Mouse (Mus musculus): ENCODE results near the gene Bhmt2. TPM values are rescaled to one million over a fixed set of nuclear protein-coding genes. Genes with fewer than 3 reads are reported as not detected.

Bhmt2 gene
- polyA plus RNA-seq, 1 experiment from 2014 or later, result not detected

DNA sequence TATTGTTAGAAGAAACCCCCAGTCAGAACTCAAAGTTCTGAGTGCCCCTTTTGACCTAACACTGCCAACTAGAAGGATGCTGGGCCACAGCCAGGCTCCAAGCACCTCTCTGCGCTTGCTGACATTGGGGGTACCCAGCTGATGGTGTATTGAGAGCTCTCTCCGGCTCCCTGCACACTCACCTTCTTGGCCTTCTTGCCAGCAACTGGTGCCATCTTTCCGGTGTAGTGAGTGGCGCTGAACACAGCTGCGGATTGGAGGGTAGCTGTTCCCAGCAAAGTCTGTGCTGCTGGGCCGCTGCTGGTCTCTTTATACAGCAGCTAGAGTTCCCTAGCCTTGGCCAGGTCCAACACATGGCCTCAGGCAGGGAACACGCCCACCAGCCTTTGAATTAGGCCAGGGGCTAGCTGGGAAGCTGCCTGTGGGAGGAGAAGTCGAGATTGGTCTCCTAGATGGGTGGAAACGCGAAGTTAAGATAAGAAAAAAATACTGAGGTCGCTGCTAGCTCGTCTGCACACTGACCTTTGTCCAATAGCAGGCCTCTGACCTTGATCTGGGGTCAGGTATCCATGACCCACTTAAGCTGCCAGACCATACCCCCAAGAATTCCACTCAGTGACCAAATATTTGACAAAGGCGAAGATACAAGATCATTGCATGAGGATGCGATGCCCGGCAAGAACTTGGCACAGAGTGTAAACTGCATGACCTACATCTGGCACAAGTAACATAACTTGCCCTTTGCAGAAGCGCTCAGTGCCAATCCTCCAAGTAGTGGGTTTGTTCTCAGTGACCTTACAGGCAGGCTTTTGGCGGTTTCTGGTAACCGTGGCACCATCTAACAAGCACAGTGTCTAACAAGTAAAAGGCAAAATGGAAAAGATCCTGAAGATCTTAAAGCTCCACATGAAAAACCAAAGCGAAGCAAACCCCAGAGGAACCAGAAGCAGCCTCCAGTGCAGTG, 36.5 kb downstream of the Bhmt2 start, which contains the start of gene Bhmt:
Gene Bhmt (minus strand): TSS at position 680 of the 964 bp plus-strand sequence.
- H3K27ac ChIP-seq, result no peak within 1 kb of the TSS
- ATAC-seq (ENCODE audit: borderline replicate concordance, extremely low read depth, low FRiP score, low TSS enrichment), result no peak
- H3K4me1 ChIP-seq, result no peaks in the 10 kb centered on the region
- no peak within 1 kb of the TSS for H3K9ac ChIP-seq
- 59% methylated on average over 19 of the region's 19 CpGs for WGBS
- no peak within 1 kb of the TSS for H3K4me3 ChIP-seq
- no peaks in the 10 kb centered on the region for H3K36me3 ChIP-seq
- H3K9me3 ChIP-seq, result no peaks in the 10 kb centered on the region
- H3K27me3 ChIP-seq, result no peaks in the 10 kb centered on the region
- no peak within 1 kb of the TSS for H3K4me2 ChIP-seq

DNA sequence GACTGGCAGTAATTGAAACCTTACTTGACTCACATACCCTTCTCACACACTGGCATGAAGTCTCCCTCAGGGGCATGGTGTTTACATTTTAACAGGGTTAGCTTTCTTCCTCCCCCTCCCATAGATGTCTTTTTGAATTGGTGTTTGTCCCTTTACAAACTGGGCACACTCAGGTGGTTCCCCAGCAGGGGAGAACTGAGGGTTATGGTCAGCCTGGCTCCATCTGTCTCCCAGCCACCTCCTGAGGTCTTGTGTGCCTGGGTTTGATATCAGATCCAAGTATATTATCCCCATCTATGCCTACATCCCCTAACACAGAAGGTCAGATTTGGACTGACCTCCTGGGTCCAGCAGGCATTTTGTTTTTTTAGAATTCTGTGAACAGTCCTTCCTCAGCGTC, 37.5 kb downstream of the Bhmt2 start:
- Histone ChIP-seq H3K36me3 (no peaks in the 10 kb centered on the region), H3K4me1 (no peaks in the 10 kb centered on the region), H3K9ac (no peak overlapping the region), H3K4me3 (no peak overlapping the region), H3K4me2 (no peak overlapping the region), H3K27me3 (no peaks in the 10 kb centered on the region), H3K27ac (no peak overlapping the region), H3K9me3 (no peaks in the 10 kb centered on the region)
- WGBS, result 70% methylated on average over 1 of the region's 1 CpGs
- no peak for ATAC-seq (ENCODE audit: borderline replicate concordance, extremely low read depth, low FRiP score, low TSS enrichment)

DNA sequence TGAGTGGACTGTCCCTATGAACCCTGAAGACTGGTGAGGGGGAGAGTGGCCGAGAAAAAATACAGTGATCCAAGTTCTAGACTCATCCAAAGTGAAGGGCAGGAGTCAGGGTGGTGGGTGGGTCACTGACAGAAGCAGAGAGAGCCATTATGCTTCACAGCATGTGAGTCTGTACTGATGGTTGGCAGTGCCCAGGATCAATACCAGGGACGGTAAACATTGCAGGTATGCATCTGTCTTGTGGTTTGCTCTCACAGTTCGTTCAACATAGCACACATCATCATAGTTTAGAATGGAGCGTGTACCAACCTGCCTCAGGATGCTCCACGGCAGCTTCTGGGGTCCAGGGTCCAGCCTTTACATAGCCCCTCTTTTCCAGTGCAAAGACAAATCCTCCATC, 41.2 kb downstream of the Bhmt2 start:
- WGBS, result 76% methylated on average over 5 of the region's 5 CpGs
- H3K27me3 ChIP-seq, result no peaks in the 10 kb centered on the region
- no peak overlapping the region for H3K4me2 ChIP-seq
- no peaks in the 10 kb centered on the region for H3K9me3 ChIP-seq
- no peak for ATAC-seq (ENCODE audit: borderline replicate concordance, extremely low read depth, low FRiP score, low TSS enrichment)
- H3K36me3 ChIP-seq, result no peaks in the 10 kb centered on the region
- no peaks in the 10 kb centered on the region for H3K4me1 ChIP-seq
- H3K27ac ChIP-seq, result no peak overlapping the region
- no peak overlapping the region for H3K9ac ChIP-seq
- no peak overlapping the region for H3K4me3 ChIP-seq

DNA sequence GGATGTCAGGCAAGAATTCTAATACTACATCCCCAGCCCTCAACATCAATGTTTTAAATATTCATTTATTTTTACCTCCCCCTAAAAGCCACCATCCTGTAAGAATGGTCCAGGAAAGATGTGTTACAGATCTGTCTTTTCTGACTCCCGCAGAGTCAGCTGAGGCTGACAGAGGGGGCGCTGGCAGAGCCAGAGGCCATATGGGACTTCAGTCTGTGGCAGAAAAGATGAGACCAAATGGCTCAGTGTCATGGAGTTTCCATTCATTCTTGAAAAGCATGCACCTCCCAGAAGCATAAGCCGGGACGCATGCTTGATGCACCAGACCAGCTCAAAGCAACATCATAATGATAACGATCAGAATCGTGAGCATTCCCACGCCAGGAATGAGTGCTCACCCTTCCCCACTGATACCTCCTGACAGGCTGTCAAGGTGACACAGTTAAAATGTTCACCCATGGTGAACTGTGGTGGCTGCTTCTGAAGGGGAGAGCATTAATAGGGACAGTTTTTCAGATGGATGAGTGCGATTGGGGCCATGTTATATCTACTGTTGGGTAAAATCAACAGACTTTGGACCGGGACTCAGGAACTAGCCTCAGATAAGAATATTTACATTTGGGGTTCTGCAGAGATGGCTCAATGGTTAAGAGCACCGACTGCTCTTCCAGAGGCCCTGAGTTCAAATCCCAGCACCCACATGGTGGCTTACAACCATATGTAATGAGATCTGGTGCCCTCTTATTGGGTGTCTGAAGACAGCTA, 43.0 kb downstream of the Bhmt2 start:
- Histone ChIP-seq H3K27me3 (no peaks in the 10 kb centered on the region), H3K4me2 (no peak overlapping the region), H3K9ac (no peak overlapping the region), H3K36me3 (no peaks in the 10 kb centered on the region), H3K27ac (no peak overlapping the region), H3K9me3 (no peaks in the 10 kb centered on the region), H3K4me1 (no peaks in the 10 kb centered on the region), H3K4me3 (no peak overlapping the region)
- ATAC-seq (ENCODE audit: borderline replicate concordance, extremely low read depth, low FRiP score, low TSS enrichment), result no peak
- 64% methylated on average over 10 of the region's 10 CpGs for WGBS

DNA sequence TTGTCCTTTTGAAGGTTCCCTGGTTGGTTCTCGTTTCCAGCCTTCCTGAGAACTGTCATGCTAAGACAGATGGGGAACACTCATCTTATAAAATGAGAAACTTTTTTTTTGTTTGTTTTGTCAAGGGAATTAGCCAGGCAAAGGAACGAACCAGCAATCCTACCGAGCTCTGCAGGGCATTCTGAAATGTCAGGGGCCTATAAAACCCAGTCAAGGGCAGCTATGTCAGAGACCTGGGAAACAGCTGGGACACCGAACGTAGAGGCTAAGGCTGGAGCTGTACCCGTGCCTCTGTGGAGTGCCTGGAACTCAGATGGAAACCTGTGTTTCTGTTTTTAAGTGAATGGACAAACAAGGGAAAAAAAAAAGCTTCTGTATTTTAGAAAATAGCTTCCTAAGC, 45.2 kb downstream of the Bhmt2 start:
- Histone ChIP-seq H3K4me3 (no peak overlapping the region), H3K4me1 (no peaks in the 10 kb centered on the region), H3K9me3 (no peaks in the 10 kb centered on the region), H3K36me3 (no peaks in the 10 kb centered on the region), H3K27ac (no peak overlapping the region), H3K4me2 (no peak overlapping the region), H3K27me3 (no peaks in the 10 kb centered on the region), H3K9ac (no peak overlapping the region)
- WGBS, result 32% methylated on average over 6 of the region's 6 CpGs
- ATAC-seq (ENCODE audit: borderline replicate concordance, extremely low read depth, low FRiP score, low TSS enrichment), result no peak

DNA sequence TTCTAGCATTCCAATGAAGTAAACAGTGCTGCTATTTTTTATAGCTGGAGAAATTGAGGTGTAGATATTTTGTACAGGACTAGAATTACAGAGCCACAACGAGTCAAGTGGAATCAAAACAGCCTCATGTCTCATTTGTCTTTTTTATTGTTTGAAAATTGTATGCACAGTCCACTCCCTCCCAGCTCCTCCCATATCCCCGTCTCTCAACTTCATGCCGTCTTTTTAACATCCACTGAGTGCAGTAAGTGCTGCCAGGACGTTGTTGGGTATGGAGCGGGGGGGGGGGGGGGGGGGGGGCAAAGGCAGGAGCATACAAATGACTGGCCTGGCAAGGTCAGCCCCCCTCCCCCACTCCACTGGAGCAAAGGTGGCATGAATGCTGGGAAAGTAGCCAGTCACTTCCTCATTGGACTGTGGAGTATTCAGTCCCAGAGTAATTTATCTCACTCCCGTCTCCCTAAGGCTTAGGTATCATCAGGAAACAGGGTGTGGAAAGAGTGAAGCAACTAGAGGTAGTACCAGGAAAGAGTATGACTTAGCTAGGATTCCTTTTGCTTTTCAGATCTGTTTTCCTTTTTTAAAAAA, 59.6 kb downstream of the Bhmt2 start:
- H3K4me2 ChIP-seq, result no peak overlapping the region
- no peak overlapping the region for H3K9ac ChIP-seq
- no peaks in the 10 kb centered on the region for H3K4me1 ChIP-seq
- WGBS, result 19% methylated on average over 6 of the region's 6 CpGs
- no peak overlapping the region for H3K27ac ChIP-seq
- no peaks in the 10 kb centered on the region for H3K27me3 ChIP-seq
- no peaks in the 10 kb centered on the region for H3K36me3 ChIP-seq
- ATAC-seq (ENCODE audit: borderline replicate concordance, extremely low read depth, low FRiP score, low TSS enrichment), result no peak
- H3K9me3 ChIP-seq, result no peaks in the 10 kb centered on the region
- no peak overlapping the region for H3K4me3 ChIP-seq

DNA sequence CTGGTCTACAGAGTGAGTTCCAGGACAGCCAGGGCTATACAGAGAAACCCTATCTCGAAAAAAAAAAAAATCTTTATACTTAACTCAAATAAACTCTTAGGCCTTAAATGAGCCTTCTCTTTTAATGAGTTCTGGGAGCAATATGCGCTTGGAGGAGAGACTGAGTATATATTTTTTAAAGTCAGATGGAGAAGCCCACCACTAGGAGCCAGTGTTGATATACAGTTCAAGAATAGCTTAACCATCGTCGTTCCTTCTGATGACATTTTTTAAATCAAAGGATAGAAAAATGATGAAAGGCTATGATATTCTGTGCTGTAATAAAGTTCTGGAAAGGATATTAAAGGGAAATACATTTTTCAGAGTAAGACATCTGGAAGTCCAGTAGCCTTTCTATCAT, 60.3 kb downstream of the Bhmt2 start:
- no peak for ATAC-seq (ENCODE audit: borderline replicate concordance, extremely low read depth, low FRiP score, low TSS enrichment)
- WGBS, result 55% methylated on average over 4 of the region's 4 CpGs
- Histone ChIP-seq H3K36me3 (no peaks in the 10 kb centered on the region), H3K27me3 (no peaks in the 10 kb centered on the region), H3K4me3 (no peak overlapping the region), H3K9me3 (no peaks in the 10 kb centered on the region), H3K9ac (no peak overlapping the region), H3K27ac (no peak overlapping the region), H3K4me2 (no peak overlapping the region), H3K4me1 (no peaks in the 10 kb centered on the region)

DNA sequence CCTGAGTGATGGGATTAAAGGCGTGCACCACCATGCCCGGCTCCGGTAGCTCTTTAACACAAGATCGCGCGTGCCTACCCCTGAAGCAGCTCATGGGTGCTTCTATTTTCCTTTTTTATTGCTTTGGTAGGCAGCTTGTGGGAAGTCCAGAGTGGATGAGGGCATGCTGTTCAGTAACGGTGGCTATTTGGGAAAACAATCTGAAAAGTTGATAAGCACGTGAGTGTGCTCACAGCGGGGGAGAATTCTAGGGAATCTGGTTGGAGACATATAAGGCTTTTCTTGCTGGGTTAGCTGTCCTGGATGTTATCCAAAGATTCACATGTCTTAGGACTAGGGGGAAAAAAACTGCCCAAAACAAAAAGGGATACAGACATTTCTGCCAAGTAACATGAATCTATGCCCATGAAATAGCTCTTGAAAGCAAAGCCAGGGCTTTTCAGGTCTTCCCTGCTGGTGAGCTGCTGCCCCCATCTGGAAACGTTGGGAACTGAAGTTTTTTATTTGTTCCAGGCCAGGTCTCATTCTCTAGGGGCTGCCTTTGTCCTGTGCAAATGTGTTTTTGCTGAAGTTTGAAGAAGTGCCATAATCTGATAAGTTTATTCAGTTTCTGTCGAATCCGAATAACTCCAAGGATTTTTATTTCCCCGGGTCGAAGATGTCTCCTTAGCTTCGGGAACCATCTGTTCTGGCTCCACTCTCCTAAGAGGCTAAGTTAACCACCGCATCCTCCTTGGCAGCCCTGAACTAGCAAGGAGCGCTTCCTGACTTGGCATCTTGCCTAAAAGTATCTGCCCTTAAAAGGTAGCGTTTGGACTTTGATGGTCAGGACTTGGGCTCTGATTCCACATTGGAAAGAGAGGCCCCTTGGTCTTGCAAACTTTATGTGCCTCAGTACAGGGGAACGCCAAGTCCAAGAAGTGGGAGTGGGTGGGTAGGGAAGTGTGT, 61.2 kb downstream of the Bhmt2 start:
- H3K36me3 ChIP-seq, result no peaks in the 10 kb centered on the region
- no peaks in the 10 kb centered on the region for H3K27me3 ChIP-seq
- no peaks in the 10 kb centered on the region for H3K9me3 ChIP-seq
- peak; percentile 54; the same call in 1 of the 2 replicates for ATAC-seq (ENCODE audit: borderline replicate concordance, extremely low read depth, low FRiP score, low TSS enrichment)
- H3K27ac ChIP-seq, result no peak overlapping the region; the same call in 1 of the 2 replicates
- no peak overlapping the region for H3K4me3 ChIP-seq
- WGBS, result 43% methylated on average over 19 of the region's 19 CpGs
- no peak overlapping the region for H3K9ac ChIP-seq
- 0 out of 2 replicates have a peak overlapping the region, but pooled peaks have one; percentile 4 for H3K4me2 ChIP-seq
- no peaks in the 10 kb centered on the region for H3K4me1 ChIP-seq

DNA sequence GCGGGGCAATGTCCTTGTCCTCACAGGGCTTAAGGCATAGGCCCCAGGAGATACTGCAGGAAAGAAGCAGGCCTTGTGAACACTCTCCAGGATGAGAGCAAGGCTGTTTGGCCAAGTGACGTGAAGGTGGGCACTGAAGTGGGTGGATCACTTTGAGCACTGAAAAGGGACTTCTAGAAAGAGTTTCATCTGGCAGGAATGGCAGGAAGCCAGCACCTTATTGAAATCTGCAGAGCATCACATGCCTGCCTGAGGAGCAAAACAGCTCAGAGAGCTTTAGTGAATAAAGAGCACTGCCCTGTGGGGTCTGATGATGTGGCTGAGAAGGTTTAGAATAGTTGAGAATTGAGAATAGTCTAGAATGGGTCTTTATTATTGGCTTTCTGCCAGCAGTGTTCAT, 65.6 kb downstream of the Bhmt2 start:
- no peak overlapping the region for H3K27ac ChIP-seq
- no peak for ATAC-seq (ENCODE audit: borderline replicate concordance, extremely low read depth, low FRiP score, low TSS enrichment)
- H3K4me2 ChIP-seq, result no peak overlapping the region
- H3K9ac ChIP-seq, result no peak overlapping the region
- 76% methylated on average over 2 of the region's 2 CpGs for WGBS
- H3K27me3 ChIP-seq, result no peaks in the 10 kb centered on the region
- H3K4me1 ChIP-seq, result no peaks in the 10 kb centered on the region
- H3K9me3 ChIP-seq, result no peaks in the 10 kb centered on the region
- H3K36me3 ChIP-seq, result no peaks in the 10 kb centered on the region
- no peak overlapping the region for H3K4me3 ChIP-seq

DNA sequence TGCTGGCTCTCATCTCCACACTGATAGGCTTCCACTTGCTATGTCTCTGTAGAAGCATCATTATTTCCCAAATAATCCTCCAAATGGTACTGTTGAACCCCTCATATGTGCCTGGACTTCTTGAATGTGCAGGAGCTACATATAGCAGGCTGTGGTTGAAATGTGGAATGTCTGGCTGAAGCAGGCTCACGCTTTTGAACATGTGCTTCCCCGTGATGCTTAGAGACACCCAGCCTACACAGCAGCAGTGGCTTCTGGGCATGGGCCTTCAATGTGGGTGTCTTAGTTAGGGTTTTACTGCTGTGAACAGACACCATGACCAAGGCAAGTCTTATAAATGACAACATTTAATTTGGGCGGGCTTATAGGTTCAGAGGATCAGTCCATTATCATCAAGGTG, 66.4 kb downstream of the Bhmt2 start:
- Histone ChIP-seq H3K36me3 (no peaks in the 10 kb centered on the region), H3K4me2 (no peak overlapping the region), H3K27ac (no peak overlapping the region), H3K9me3 (no peaks in the 10 kb centered on the region), H3K4me1 (no peaks in the 10 kb centered on the region), H3K27me3 (no peaks in the 10 kb centered on the region), H3K4me3 (no peak overlapping the region), H3K9ac (no peak overlapping the region)
- no peak for ATAC-seq (ENCODE audit: borderline replicate concordance, extremely low read depth, low FRiP score, low TSS enrichment)
- WGBS, result 92% methylated on average over 3 of the region's 3 CpGs

All from lung, embryonic 15.5 days (tissue).